Mouse (Mus musculus): ENCODE measurements around the gene Ergic1. TPM values are rescaled to one million over a fixed set of nuclear protein-coding genes. Genes with fewer than 3 reads are reported as not detected.

The Ergic1 gene
- total and polyA plus RNA-seq, 3 experiments = 53.6 to 64.4 (median 59.4) TPM

DNA sequence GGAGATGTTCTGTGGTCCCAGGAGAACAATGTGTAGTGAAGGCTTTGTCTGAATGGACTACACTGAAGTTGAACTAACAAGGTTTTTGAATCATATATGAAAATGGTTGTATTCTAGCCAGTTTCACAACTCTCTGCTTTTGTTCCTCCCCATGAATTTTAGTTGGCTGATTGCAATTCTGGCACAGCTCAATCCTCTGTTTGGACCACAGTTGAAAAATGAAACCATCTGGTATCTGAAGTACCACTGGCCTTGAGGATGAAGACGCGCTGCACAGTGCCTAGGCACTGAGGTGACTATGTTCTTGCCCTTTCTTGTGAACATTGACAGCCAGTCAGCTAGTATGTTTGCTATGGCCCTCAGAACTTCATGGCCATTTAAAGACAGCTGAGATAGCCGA lies 133.9 kb downstream of the Ergic1 start:
- peaks cover 3% of the 10 kb centered on the region for H3K36me3 ChIP-seq (ENCODE audit: control insufficient read depth, insufficient read depth, low read length)
- TF ChIP-seq POLR2A (IDR thresholded peaks at IDR 0.05; ENCODE audit: insufficient read depth, low read depth, low read length) = no peak
- TF ChIP-seq CTCF (IDR thresholded peaks at IDR 0.05) = no peak
- no peak for TF ChIP-seq EP300 (IDR thresholded peaks at IDR 0.05; ENCODE audit: insufficient read depth, low read depth, low read length)
- intact Hi-C loops (cut with DNase I) = no loop called here
- peaks cover 2% of the 10 kb centered on the region; the same call in 1 of the 2 replicates for H3K79me2 ChIP-seq (replicated peaks; ENCODE audit: control insufficient read depth, insufficient read depth, low read length)
- DNase-seq = no peak
- H3K4me1 ChIP-seq (ENCODE audit: control insufficient read depth, insufficient read depth, low read length) = peaks cover 10% of the 10 kb centered on the region
- no peaks in the 10 kb centered on the region for H3K27me3 ChIP-seq (ENCODE audit: control insufficient read depth, insufficient read depth, low read length)
- 94% methylated on average over 3 of the region's 3 CpGs for WGBS
- H3K27ac ChIP-seq = no peak overlapping the region
- H3K4me3 ChIP-seq = no peak overlapping the region
- H3K9ac ChIP-seq (ENCODE audit: low read depth, low read length) = no peak overlapping the region

DNA sequence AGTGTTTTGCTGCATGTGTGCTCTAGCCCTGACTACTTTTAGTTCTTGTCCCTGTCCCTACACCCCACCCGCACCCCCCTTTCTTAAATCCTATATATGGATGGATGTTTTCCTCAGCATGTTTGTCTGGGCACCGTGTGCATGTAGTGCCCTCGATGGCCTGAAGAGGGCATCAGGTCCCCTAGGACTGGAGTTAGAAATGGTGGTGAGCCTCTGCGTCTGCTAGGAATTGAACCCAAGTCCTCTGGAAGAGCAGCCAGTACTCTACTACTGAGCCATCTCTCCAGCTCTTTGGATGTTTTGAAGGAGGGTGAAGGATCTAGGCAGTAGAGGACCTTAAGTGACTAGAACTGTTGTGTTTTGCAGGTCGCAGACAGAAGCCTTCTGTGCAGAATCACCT lies 137.6 kb downstream of the Ergic1 start:
- DNase-seq = no peak
- WGBS = 89% methylated on average over 5 of the region's 5 CpGs
- peaks cover 3% of the 10 kb centered on the region for H3K36me3 ChIP-seq (ENCODE audit: control insufficient read depth, insufficient read depth, low read length)
- H3K4me1 ChIP-seq (ENCODE audit: control insufficient read depth, insufficient read depth, low read length) = peaks cover 5% of the 10 kb centered on the region
- intact Hi-C loops (cut with DNase I) = no loop called here
- no peak overlapping the region for H3K9ac ChIP-seq (ENCODE audit: low read depth, low read length)
- H3K4me3 ChIP-seq = no peak overlapping the region
- H3K27ac ChIP-seq = no peak overlapping the region
- no peaks in the 10 kb centered on the region for H3K79me2 ChIP-seq (replicated peaks; ENCODE audit: control insufficient read depth, insufficient read depth, low read length)
- no peaks in the 10 kb centered on the region for H3K27me3 ChIP-seq (ENCODE audit: control insufficient read depth, insufficient read depth, low read length)
- TF ChIP-seq CTCF (IDR thresholded peaks at IDR 0.05) (peak; percentile 66), EP300 (IDR thresholded peaks at IDR 0.05; ENCODE audit: insufficient read depth, low read depth, low read length) (no peak)

DNA sequence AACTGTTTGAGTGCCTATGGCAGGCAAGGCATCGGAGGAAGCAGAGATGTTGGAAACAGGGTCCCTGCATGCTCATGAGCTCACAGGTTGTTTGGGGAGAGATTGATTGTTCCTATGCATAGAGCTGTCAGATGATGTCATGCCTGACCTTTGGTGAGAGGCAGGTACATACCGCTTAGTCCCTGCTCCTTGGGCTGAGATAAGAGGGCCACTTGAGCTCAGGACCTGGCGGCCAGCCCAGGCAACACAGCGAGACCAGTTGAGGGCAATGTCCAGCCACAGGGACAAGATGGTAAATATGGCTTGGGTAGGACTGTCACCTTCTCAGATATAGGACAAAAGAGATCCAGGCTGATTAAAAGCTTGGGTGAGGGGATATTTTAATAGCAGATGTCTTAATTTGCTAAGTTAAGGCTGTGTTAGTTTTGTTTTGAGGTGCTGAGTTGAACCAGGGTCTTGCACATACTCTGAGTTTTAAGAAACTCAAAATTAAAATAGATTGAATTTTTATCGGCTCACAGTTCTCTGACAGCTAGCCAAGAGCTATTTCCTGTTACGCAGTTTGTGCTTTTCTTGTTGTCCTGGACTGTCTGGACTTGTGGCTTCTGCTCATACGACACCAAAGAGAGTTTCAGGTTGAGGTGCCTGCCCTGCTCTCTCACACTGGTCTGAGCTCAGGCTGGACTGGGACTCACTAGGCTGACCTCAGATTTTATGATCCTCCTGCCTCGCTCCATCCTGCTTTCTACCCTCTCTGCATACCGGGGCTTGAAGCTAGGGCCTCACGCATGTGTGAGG lies 138.7 kb downstream of the Ergic1 start:
- no peaks in the 10 kb centered on the region for H3K27me3 ChIP-seq (ENCODE audit: control insufficient read depth, insufficient read depth, low read length)
- peak; percentile 45 to 70 for DNase-seq
- peaks cover 3% of the 10 kb centered on the region for H3K36me3 ChIP-seq (ENCODE audit: control insufficient read depth, insufficient read depth, low read length)
- H3K27ac ChIP-seq = peak overlapping the region; percentile 60
- peaks cover 4% of the 10 kb centered on the region for H3K4me1 ChIP-seq (ENCODE audit: control insufficient read depth, insufficient read depth, low read length)
- H3K4me3 ChIP-seq = no peak overlapping the region
- TF ChIP-seq EP300 (IDR thresholded peaks at IDR 0.05; ENCODE audit: insufficient read depth, low read depth, low read length) (0 out of 2 replicates have a peak, but pooled peaks have one; percentile 34), POLR2A (IDR thresholded peaks at IDR 0.05; ENCODE audit: insufficient read depth, low read depth, low read length) (no peak), CTCF (IDR thresholded peaks at IDR 0.05) (0 out of 2 replicates have a peak, but pooled peaks have one; percentile 5)
- 53% methylated on average over 10 of the region's 10 CpGs for WGBS
- no peaks in the 10 kb centered on the region for H3K79me2 ChIP-seq (replicated peaks; ENCODE audit: control insufficient read depth, insufficient read depth, low read length)
- H3K9ac ChIP-seq (ENCODE audit: low read depth, low read length) = no peak overlapping the region
- intact Hi-C loops (cut with DNase I) = no loop called here

DNA sequence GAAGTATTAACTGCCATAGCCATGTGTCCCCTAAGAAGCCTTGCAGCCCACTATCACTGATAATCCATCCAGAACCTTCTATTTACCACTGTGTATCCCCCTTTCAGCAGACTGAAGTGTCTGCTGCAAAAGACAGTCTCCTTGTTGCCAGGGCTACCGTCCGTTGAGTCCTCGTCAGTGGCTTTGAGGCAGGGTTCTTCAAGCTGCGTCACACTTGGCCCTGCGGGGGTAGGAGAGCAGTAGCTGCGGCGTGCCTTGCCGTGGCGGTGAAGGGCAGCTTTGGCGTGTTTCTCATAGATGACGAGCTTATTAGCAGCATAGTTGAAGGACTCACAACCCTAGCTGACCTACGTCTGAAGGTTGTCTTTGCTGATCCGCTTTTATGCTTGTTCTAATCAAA lies 140.3 kb downstream of the Ergic1 start:
- TF ChIP-seq CTCF (IDR thresholded peaks at IDR 0.05) = no peak
- no peak for TF ChIP-seq EP300 (IDR thresholded peaks at IDR 0.05; ENCODE audit: insufficient read depth, low read depth, low read length)
- no peak for TF ChIP-seq POLR2A (IDR thresholded peaks at IDR 0.05; ENCODE audit: insufficient read depth, low read depth, low read length)
- Histone ChIP-seq H3K79me2 (replicated peaks; ENCODE audit: control insufficient read depth, insufficient read depth, low read length) (no peaks in the 10 kb centered on the region), H3K9ac (ENCODE audit: low read depth, low read length) (no peak overlapping the region), H3K27me3 (ENCODE audit: control insufficient read depth, insufficient read depth, low read length) (no peaks in the 10 kb centered on the region), H3K4me1 (ENCODE audit: control insufficient read depth, insufficient read depth, low read length) (peaks cover 6% of the 10 kb centered on the region), H3K4me3 (no peak overlapping the region), H3K36me3 (ENCODE audit: control insufficient read depth, insufficient read depth, low read length) (peaks cover 3% of the 10 kb centered on the region; the same call in 1 of the 2 replicates), H3K27ac (no peak overlapping the region)
- WGBS = 62% methylated on average over 13 of the region's 13 CpGs
- DNase-seq = no peak
- intact Hi-C loops (cut with DNase I) = no loop called here

DNA sequence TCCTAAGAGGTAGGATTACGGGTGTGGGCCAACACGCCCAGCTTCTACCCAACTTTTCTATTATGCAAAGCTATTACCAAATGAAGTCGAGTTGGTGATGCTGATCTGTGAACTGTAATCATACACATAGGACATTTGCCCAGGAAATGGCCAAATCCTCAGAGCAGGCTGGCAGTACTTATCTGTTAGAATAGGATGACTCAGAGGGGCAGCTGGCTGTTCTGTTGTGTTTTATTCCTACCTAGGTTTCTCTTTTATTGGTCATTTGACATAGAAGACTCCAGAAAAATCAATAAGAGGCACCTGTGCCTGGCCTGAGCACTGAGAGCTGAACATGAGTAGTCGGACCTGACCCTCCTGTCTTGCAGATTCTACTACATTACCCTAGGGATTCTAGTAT lies 141.3 kb downstream of the Ergic1 start:
- Histone ChIP-seq H3K79me2 (replicated peaks; ENCODE audit: control insufficient read depth, insufficient read depth, low read length) (no peaks in the 10 kb centered on the region), H3K4me3 (no peak overlapping the region), H3K27me3 (ENCODE audit: control insufficient read depth, insufficient read depth, low read length) (no peaks in the 10 kb centered on the region), H3K4me1 (ENCODE audit: control insufficient read depth, insufficient read depth, low read length) (peaks cover 6% of the 10 kb centered on the region), H3K9ac (ENCODE audit: low read depth, low read length) (no peak overlapping the region), H3K36me3 (ENCODE audit: control insufficient read depth, insufficient read depth, low read length) (peaks cover 3% of the 10 kb centered on the region; the same call in 1 of the 2 replicates), H3K27ac (no peak overlapping the region)
- intact Hi-C loops (cut with DNase I) = no loop called here
- TF ChIP-seq CTCF (IDR thresholded peaks at IDR 0.05) = no peak
- TF ChIP-seq POLR2A (IDR thresholded peaks at IDR 0.05; ENCODE audit: insufficient read depth, low read depth, low read length) = no peak
- no peak for DNase-seq
- WGBS = 83% methylated on average over 4 of the region's 4 CpGs

DNA sequence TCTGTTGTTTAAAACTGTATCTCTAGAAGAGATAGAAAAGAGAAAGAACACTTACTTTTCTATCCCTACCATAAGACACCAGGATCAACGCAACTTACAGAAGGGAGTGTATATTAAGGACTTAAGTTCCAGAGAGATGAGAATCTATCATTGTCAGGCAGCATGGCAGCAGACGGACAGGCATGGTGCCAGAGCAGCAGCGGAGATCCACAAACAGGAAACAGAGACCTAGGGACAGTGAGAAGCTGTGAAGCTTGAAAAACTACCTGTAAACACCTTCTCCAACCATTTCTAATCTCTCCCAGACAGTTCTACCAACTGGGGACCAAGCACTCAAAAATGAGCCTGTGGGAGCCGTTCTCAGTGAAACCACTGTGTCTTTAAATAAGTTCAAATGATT lies 142.4 kb downstream of the Ergic1 start:
- H3K4me1 ChIP-seq (ENCODE audit: control insufficient read depth, insufficient read depth, low read length) = peaks cover 6% of the 10 kb centered on the region
- no peaks in the 10 kb centered on the region for H3K27me3 ChIP-seq (ENCODE audit: control insufficient read depth, insufficient read depth, low read length)
- DNase-seq = no peak
- no peak overlapping the region for H3K4me3 ChIP-seq
- H3K9ac ChIP-seq (ENCODE audit: low read depth, low read length) = no peak overlapping the region
- H3K79me2 ChIP-seq (replicated peaks; ENCODE audit: control insufficient read depth, insufficient read depth, low read length) = no peaks in the 10 kb centered on the region
- intact Hi-C loops (cut with DNase I) = no loop called here
- 85% methylated on average over 4 of the region's 4 CpGs for WGBS
- H3K36me3 ChIP-seq (ENCODE audit: control insufficient read depth, insufficient read depth, low read length) = peaks cover 3% of the 10 kb centered on the region; the same call in 1 of the 2 replicates
- TF ChIP-seq EP300 (IDR thresholded peaks at IDR 0.05; ENCODE audit: insufficient read depth, low read depth, low read length) (no peak), POLR2A (IDR thresholded peaks at IDR 0.05; ENCODE audit: insufficient read depth, low read depth, low read length) (no peak), CTCF (IDR thresholded peaks at IDR 0.05) (no peak)
- H3K27ac ChIP-seq = no peak overlapping the region

Measured in heart, adult 2 months (tissue).